Mouse (Mus musculus): ENCODE results near the gene Gm16223. TPM values are rescaled to one million over a fixed set of nuclear protein-coding genes. Genes with fewer than 3 reads are reported as not detected.

The Gm16223 gene
- polyA plus RNA-seq, 1 experiment from 2014 or later, result not detected

DNA sequence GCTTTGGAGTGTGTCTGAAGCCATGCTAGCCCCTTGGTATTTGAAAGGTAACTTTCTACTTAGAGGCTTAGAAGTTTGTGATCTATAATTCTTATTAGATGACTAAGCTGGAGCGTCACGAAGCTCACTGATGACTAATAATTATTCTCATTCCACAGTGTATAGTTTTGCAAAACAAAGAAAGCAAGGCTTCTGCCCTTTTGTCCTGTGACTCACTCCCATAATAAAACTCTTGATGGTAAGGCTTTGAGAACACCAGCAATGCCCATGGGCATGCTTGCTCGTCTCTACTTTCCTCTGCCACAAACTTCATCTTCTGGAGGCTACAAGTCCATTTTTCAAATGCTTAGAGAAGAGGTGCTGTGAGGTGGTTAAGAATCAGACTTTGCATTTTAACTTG lies 87.9 kb downstream of the Gm16223 start:
- Histone ChIP-seq H3K4me3 (replicated peaks) (no peak overlapping the region), H3K36me3 (replicated peaks) (no peaks in the 10 kb centered on the region), H3K4me2 (no peak overlapping the region), H3K9ac (no peak overlapping the region), H3K4me1 (replicated peaks) (no peaks in the 10 kb centered on the region), H3K27me3 (no peaks in the 10 kb centered on the region), H3K9me3 (replicated peaks) (no peaks in the 10 kb centered on the region), H3K27ac (replicated peaks) (no peak overlapping the region)
- ATAC-seq (ENCODE audit: insufficient read depth), result no peak
- WGBS (ENCODE audit: insufficient replicate concordance), result 56% methylated on average over 3 of the region's 3 CpGs

DNA sequence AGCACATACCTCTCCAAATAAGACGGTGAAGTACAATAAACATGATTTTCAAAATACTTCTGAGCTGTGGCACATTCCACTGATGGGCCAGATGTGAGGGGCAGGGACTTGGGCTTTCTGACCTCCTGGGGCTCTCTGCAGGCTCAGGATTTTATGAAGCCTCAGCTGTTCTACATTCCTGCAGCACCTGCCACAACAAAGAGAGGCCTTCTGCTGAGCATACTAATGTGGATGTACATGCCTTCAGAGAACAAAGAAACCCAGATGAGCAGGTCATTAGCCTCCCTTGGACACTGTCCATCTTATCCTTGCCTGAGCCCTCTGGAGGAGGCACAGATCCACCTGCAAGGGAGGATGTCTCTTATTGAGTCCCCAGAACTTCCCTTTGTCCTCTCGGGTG lies 97.0 kb downstream of the Gm16223 start:
- Histone ChIP-seq H3K4me2 (no peak overlapping the region), H3K4me3 (replicated peaks) (no peak overlapping the region), H3K9ac (no peak overlapping the region), H3K4me1 (replicated peaks) (no peaks in the 10 kb centered on the region), H3K27me3 (no peaks in the 10 kb centered on the region), H3K9me3 (replicated peaks) (no peaks in the 10 kb centered on the region), H3K36me3 (replicated peaks) (no peaks in the 10 kb centered on the region), H3K27ac (replicated peaks) (no peak overlapping the region)
- no peak for ATAC-seq (ENCODE audit: insufficient read depth)
- WGBS (ENCODE audit: insufficient replicate concordance), result 63% methylated on average over 2 of the region's 2 CpGs

DNA sequence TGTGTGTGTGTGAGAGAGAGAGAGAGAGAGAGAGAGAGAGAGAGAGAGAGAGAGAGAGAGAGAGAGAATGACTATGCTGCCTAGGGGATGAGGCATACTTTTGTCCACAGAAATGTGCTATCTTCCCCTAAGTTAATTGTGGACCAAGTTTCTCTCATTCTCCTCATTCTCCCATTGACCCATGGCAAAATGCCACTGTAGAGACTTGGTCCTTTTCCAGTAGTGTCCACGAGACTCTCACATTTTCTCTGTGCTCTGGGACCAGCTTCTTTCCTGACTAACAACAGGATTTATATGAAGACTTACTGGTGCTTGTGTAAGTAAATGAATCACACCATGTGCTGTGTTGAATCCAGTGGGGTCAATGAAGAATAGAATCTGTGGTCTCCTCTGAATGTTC lies 98.6 kb downstream of the Gm16223 start:
- Histone ChIP-seq H3K27ac (replicated peaks) (no peak overlapping the region), H3K27me3 (no peaks in the 10 kb centered on the region), H3K9me3 (replicated peaks) (no peaks in the 10 kb centered on the region), H3K36me3 (replicated peaks) (no peaks in the 10 kb centered on the region), H3K4me1 (replicated peaks) (no peaks in the 10 kb centered on the region), H3K4me3 (replicated peaks) (no peak overlapping the region), H3K4me2 (no peak overlapping the region), H3K9ac (no peak overlapping the region)
- WGBS (ENCODE audit: insufficient replicate concordance), result 26% methylated on average over 1 of the region's 1 CpGs
- ATAC-seq (ENCODE audit: insufficient read depth), result no peak

DNA sequence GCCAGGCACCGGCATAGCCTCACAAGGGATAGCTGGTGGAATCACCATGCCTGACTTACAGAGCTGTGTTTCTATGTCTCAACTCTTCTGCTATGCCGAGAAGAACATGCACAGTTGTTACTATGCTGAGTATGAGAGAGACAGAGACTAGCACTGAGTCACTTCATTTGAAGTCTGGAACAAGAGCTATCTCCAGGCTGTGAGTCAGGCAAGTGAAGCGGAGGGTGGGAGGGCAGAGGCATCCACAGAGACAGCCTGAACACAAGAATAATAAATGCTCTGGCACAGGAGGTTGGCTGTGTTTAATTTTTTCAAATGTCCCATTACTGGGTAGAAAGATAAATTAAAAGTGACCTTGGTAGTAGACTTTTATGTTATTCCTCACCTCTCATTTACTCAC lies 100.3 kb downstream of the Gm16223 start:
- Histone ChIP-seq H3K27me3 (no peaks in the 10 kb centered on the region), H3K9ac (no peak overlapping the region), H3K4me1 (replicated peaks) (no peaks in the 10 kb centered on the region), H3K9me3 (replicated peaks) (no peaks in the 10 kb centered on the region), H3K36me3 (replicated peaks) (no peaks in the 10 kb centered on the region), H3K27ac (replicated peaks) (no peak overlapping the region), H3K4me2 (no peak overlapping the region), H3K4me3 (replicated peaks) (no peak overlapping the region)
- ATAC-seq (ENCODE audit: insufficient read depth), result no peak
- 72% methylated on average over 3 of the region's 3 CpGs for WGBS (ENCODE audit: insufficient replicate concordance)

DNA sequence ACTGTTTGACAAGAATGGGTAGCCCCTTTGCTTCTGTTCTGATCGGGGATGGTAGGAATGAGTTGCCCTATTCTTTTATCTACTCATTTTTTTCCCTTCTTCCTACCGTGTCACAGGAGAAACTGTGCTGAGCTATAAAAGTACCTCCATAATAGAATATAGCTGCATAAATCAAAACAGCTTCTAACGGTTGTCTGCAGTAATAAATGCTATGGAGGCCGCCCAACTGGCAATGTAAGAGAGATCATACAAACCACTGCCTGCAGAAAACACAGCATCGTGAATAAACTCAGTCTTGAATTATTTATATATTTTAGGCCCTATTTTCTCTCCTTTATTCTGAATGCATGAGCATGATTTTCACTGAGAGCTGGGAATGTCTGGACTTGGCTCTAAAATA lies 101.0 kb downstream of the Gm16223 start:
- no peak overlapping the region for H3K4me2 ChIP-seq
- H3K36me3 ChIP-seq (replicated peaks), result no peaks in the 10 kb centered on the region
- no peaks in the 10 kb centered on the region for H3K9me3 ChIP-seq (replicated peaks)
- H3K9ac ChIP-seq, result no peak overlapping the region
- H3K27ac ChIP-seq (replicated peaks), result no peak overlapping the region
- no peak for ATAC-seq (ENCODE audit: insufficient read depth)
- 63% methylated on average over 5 of the region's 5 CpGs for WGBS (ENCODE audit: insufficient replicate concordance)
- H3K27me3 ChIP-seq, result no peaks in the 10 kb centered on the region
- H3K4me3 ChIP-seq (replicated peaks), result no peak overlapping the region
- no peaks in the 10 kb centered on the region for H3K4me1 ChIP-seq (replicated peaks)

DNA sequence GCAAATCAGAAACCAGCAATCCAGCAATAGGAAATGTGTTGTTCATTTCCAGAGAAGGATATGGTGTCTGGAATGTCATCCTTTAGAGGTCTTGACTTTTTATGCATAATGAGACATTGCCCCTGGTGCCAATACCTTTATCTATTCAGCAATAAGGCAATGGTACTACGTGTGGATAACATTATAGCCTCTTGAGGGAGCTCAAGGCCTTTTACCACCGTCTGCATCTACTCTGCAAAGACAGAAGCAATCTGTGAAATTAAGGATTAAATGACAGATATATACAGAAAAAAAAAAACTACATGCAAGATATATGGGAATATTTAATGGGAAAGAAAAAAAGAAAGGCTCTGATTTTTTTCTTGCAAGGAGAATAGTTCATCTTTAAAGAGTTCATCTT lies 106.3 kb downstream of the Gm16223 start:
- no peak overlapping the region for H3K4me3 ChIP-seq (replicated peaks)
- no peak overlapping the region for H3K4me2 ChIP-seq
- H3K27me3 ChIP-seq, result no peaks in the 10 kb centered on the region
- no peaks in the 10 kb centered on the region for H3K4me1 ChIP-seq (replicated peaks)
- no peak overlapping the region for H3K27ac ChIP-seq (replicated peaks)
- no peak overlapping the region for H3K9ac ChIP-seq
- ATAC-seq (ENCODE audit: insufficient read depth), result no peak
- no peaks in the 10 kb centered on the region for H3K9me3 ChIP-seq (replicated peaks)
- WGBS (ENCODE audit: insufficient replicate concordance), result 39% methylated on average over 2 of the region's 2 CpGs
- no peaks in the 10 kb centered on the region for H3K36me3 ChIP-seq (replicated peaks)

DNA sequence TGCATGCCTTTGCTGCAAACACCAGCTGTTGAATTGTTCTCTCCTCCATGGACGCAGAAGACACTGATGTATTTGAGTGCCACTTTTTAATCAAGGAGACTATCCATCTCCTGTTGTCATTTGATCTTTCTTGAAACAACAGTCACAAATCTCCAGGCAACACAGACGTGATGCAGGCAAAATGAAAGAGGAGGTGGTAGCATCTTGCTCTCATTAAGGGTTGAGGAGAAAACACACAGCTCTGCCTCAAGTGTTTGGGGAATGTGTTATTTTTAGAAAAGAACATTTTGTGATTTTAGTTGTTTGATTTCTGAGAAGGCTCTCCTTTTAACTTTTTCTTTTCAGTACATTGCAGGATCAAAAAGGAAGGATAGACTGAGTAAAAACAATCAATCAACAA lies 107.7 kb downstream of the Gm16223 start:
- no peaks in the 10 kb centered on the region for H3K36me3 ChIP-seq (replicated peaks)
- H3K4me2 ChIP-seq, result no peak overlapping the region
- no peak overlapping the region for H3K27ac ChIP-seq (replicated peaks)
- no peaks in the 10 kb centered on the region for H3K4me1 ChIP-seq (replicated peaks)
- no peak overlapping the region for H3K9ac ChIP-seq
- WGBS (ENCODE audit: insufficient replicate concordance), result 52% methylated on average over 2 of the region's 2 CpGs
- H3K4me3 ChIP-seq (replicated peaks), result no peak overlapping the region
- H3K27me3 ChIP-seq, result no peaks in the 10 kb centered on the region
- H3K9me3 ChIP-seq (replicated peaks), result no peaks in the 10 kb centered on the region
- ATAC-seq (ENCODE audit: insufficient read depth), result no peak

DNA sequence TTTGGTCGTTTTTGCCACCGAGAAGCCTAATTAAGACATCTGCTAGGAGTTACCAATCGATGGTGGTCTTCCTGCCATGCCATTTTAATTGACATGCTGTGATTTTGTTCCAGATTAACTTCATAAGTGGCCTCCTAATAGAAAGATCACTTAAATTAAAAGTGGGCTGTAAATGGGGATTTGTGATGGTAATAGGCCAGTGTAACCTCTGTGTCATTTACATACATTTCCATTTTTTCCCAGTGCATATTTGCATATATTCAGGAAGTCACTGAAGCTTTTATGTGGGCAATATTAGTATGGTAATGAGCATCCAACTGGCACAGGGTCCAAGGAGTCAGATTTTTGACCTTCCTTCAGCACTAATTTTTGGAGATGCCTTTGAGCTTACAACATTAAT lies 130.7 kb downstream of the Gm16223 start:
- 44% methylated on average over 3 of the region's 3 CpGs for WGBS (ENCODE audit: insufficient replicate concordance)
- H3K4me3 ChIP-seq (replicated peaks), result no peak overlapping the region
- no peaks in the 10 kb centered on the region for H3K4me1 ChIP-seq (replicated peaks)
- no peaks in the 10 kb centered on the region for H3K36me3 ChIP-seq (replicated peaks)
- no peaks in the 10 kb centered on the region for H3K27me3 ChIP-seq
- H3K4me2 ChIP-seq, result no peak overlapping the region
- H3K27ac ChIP-seq (replicated peaks), result no peak overlapping the region
- ATAC-seq (ENCODE audit: insufficient read depth), result no peak
- no peak overlapping the region for H3K9ac ChIP-seq
- no peaks in the 10 kb centered on the region for H3K9me3 ChIP-seq (replicated peaks)

DNA sequence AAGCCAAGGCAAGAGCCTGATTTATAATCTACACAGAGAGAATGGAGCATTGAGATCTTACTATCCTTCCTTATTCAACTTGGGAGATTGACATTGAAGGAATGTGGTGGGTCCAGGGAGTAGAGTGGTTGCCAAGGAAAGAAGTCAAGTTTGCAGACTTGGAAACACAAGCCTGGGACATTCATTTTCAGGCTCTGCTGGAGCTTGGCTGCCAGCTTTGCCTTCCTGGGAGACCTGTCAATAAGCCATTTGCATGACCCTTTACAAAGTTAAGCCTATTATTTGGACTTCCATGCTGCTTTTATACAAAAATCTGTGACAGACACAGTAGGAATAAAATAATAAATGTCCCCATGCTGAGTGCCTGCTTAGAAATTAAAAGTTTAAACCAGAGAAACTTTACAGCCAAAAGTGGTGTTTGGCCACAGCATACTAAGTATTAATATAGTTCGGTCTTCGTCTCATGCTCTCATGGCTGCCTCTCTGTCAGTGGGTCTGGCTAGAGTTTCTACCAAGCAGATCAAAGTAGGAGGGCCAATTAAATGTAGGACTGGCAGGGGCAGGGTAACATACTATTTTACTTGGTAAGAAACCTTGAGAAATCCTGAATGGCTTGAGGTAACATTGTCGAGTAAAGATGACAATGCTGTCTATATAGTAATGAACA lies 139.8 kb downstream of the Gm16223 start:
- WGBS (ENCODE audit: insufficient replicate concordance), result 63% methylated on average over 3 of the region's 3 CpGs
- no peak overlapping the region for H3K4me2 ChIP-seq
- H3K27me3 ChIP-seq, result no peaks in the 10 kb centered on the region
- H3K9ac ChIP-seq, result no peak overlapping the region
- ATAC-seq (ENCODE audit: insufficient read depth), result no peak
- no peaks in the 10 kb centered on the region for H3K36me3 ChIP-seq (replicated peaks)
- no peak overlapping the region for H3K27ac ChIP-seq (replicated peaks)
- H3K9me3 ChIP-seq (replicated peaks), result no peaks in the 10 kb centered on the region
- H3K4me1 ChIP-seq (replicated peaks), result no peaks in the 10 kb centered on the region
- no peak overlapping the region for H3K4me3 ChIP-seq (replicated peaks)

DNA sequence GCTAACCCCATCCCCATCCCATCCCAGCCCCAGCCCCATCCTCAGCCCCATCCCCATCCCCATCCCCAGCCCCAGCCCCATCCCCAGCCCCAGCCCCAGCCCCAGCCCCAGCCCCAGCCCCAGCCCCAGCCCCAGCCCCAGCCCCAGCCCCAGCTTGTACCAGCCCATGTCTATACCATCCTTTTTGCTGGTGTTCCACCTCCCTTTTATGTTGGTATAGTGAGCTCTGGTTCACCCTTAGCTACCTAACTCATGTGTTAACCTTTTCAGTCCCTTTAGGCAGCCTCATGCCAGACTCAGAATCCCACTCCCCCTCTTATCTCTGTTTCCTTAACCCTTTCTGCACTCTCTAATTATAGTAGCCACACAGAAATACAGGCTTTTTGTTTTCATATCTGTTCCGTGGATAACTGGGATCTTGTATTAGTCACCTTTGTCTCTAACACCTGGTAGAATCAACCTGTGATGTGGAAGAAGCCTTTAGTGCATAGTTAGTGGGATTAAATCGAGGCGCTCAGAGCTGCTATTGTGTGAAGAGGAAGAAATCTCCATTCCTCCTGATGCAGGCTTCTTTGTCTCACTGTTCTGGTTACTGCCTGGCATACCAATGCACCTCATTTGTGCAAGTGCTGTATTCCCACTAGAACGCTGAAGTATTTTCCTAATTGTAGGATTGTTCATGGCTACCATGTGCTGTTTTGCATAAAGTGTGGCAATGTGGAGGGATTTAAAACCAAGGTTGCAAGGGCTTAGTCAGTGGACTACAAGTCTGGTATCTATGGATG lies 144.0 kb downstream of the Gm16223 start:
- Histone ChIP-seq H3K4me1 (replicated peaks) (no peaks in the 10 kb centered on the region), H3K27ac (replicated peaks) (no peak overlapping the region), H3K4me2 (no peak overlapping the region), H3K9me3 (replicated peaks) (no peaks in the 10 kb centered on the region), H3K4me3 (replicated peaks) (no peak overlapping the region), H3K9ac (no peak overlapping the region), H3K27me3 (no peaks in the 10 kb centered on the region), H3K36me3 (replicated peaks) (no peaks in the 10 kb centered on the region)
- ATAC-seq (ENCODE audit: insufficient read depth), result no peak
- WGBS (ENCODE audit: insufficient replicate concordance), result 45% methylated on average over 4 of the region's 4 CpGs

DNA sequence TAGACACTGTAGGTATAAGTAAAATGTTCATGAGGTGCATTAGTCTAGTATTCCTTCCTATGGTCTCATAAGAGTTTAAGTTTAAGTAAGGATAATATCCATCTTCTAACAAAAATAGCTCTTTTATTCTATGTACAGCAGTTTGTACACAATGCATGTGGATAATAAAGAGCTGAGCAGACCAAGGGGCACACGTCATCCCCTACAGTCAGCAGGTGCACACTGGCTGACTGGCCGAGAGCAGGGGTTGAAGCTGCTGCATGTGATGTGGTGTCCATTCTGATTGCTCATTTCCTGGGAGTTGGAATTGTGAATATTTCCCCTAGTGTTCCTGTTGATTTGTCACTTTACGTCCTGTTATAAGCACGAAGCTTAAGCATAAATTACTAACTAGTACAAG lies 144.6 kb downstream of the Gm16223 start:
- no peak overlapping the region for H3K27ac ChIP-seq (replicated peaks)
- no peak overlapping the region for H3K9ac ChIP-seq
- no peak for ATAC-seq (ENCODE audit: insufficient read depth)
- H3K4me2 ChIP-seq, result no peak overlapping the region
- WGBS (ENCODE audit: insufficient replicate concordance), result 48% methylated on average over 4 of the region's 4 CpGs
- H3K36me3 ChIP-seq (replicated peaks), result no peaks in the 10 kb centered on the region
- H3K9me3 ChIP-seq (replicated peaks), result no peaks in the 10 kb centered on the region
- no peaks in the 10 kb centered on the region for H3K4me1 ChIP-seq (replicated peaks)
- H3K4me3 ChIP-seq (replicated peaks), result no peak overlapping the region
- no peaks in the 10 kb centered on the region for H3K27me3 ChIP-seq

DNA sequence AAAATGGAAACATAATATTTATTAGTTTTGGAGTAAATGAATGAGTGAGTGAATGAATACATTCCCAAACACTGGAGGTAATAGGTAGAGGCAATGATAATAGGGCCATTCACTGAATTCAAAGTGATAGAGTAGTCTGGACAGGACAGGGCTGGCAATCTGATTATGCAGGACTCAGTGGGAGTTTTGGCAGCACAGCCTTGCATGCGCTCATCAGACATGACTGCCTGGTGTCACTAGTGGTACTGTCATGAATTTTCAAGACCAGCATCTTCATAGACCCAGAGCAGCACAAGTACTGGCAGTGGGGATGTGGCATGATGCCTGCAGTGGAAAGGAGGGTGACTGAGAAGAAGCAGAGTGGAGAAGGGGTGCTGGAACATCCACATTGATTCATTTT lies 157.1 kb downstream of the Gm16223 start:
- no peaks in the 10 kb centered on the region for H3K27me3 ChIP-seq
- no peaks in the 10 kb centered on the region for H3K4me1 ChIP-seq (replicated peaks)
- ATAC-seq (ENCODE audit: insufficient read depth), result no peak
- no peak overlapping the region for H3K27ac ChIP-seq (replicated peaks)
- 61% methylated on average over 1 of the region's 1 CpGs for WGBS (ENCODE audit: insufficient replicate concordance)
- H3K9me3 ChIP-seq (replicated peaks), result no peaks in the 10 kb centered on the region
- H3K4me2 ChIP-seq, result no peak overlapping the region
- no peaks in the 10 kb centered on the region for H3K36me3 ChIP-seq (replicated peaks)
- no peak overlapping the region for H3K4me3 ChIP-seq (replicated peaks)
- no peak overlapping the region for H3K9ac ChIP-seq
